Mouse (Mus musculus) 416B (cell line): Measurements from ENCODE around the gene Kif3b.
A peak's percentile ranks its signal among the peaks of the same experiment; 100 is the strongest.

Experiments
- DNase-seq: peaks from one replicate; pipeline ENCODE4 v3.0.0; 2011; ENCODE audit warnings: low read depth

Gene Kif3b

GRCm38 (mm10) chr2:153297771-153298170, 6.6 kb downstream of the Kif3b start:
- DNase-seq = no peak

GRCm38 (mm10) chr2:153298460-153298859, 7.2 kb downstream of the Kif3b start:
- no peak for DNase-seq

DNA sequence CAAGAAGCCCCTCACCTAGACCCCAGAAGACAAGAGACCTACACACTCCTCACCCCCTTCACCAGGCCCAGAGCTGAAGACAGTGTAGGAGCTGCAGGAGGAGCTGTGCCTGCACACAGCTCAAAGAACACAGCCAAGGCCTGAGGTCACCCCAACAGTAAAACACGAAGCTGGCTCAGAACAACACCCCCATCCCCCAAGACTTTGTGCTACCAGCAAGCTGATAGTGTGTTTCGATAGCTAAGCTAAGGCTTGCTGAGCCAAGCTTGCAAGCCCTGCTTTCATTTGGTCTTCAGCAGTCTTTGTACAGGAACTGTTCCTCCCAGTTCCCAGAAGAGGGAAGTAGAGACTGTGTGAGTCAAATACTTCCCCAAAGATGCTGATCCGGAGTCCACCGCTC, 7.7 kb downstream of the Kif3b start:
- DNase-seq = peak; percentile 29

GRCm38 (mm10) chr2:153301123-153301522, 9.9 kb downstream of the Kif3b start:
- no peak for DNase-seq

DNA sequence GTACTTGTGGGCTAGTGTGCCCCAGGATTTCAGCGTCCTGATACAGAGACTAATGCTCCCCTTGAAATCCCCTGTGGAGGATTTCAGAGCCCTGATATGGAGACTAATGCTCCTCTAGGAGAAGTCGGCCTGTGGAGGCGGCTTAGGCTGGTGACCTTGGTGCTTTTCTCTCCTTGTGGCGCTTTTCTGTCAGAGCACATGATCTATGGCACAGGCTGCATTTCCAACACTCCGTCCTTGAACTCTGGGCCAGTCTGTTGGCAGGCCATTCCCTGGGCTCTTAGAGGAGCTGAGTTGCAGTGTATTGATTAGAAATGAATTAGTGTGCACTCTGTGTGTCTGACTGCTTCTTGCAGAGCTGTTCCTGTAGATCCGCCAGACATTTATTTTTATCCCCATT, 14.0 kb downstream of the Kif3b start:
- DNase-seq = no peak

GRCm38 (mm10) chr2:153308586-153308985, 17.4 kb downstream of the Kif3b start:
- DNase-seq = no peak

DNA sequence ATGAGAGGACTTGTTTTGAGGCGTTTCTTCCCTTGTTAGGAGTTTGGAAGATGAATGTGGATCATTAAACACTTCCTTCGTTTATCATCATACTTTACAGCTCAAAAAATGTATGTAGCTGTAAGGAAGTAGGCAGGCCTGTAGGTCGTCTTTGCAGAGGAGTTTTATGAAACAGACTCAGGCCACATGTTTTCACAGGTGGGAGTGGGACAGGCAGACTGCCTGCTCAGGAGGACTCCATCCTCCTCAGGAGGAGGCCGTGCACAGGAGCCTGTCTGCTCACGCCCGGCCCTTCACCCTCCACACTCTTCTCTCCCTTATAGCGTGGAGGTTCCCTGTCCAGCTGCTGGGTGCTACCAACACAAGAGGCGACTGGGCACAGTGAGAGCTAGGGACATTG, 17.9 kb downstream of the Kif3b start:
- DNase-seq = no peak

DNA sequence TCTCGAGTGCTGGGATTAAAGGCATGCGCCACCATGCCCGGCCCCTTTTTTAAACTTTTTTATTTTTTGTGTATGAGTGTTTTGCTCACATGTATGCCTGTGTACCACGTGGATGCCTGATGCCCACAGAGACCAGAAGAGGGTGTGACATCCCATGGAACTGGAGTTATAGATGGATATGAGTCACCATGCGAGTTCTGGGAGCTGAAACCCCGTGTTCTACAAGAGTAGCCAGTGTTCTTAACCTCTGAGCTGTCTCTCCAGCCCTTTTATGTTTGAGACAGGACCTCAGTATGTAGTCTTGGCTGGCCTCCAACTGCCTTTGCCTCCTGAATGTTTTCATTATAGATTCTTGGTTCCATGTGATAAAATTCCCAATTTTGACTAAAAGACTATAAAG, 19.0 kb downstream of the Kif3b start:
- DNase-seq = peak; percentile 65

- peak; percentile 38 for DNase-seq
Observed at GRCm38 (mm10) chr2:153312884-153313283, 21.7 kb downstream of the Kif3b start.

DNA sequence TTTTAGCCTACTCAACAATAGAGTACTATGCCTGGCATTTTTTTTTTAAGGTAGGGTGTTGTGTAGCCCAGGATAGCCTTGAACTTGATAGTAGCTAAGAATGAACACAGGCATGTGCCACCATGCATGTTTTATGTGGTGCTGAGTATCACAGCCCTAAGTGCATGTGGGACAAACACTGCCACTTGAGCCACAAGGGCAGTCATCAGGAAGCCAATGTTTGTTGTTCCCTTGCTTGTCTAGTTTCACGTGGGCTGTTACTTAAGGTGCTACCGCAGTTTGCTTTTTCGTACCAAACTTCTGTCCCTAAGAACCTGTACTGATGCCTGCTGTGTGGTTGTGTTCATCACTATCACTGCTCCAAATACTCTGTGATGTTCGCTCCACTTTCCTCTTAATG, 27.2 kb downstream of the Kif3b start:
- DNase-seq = no peak

DNA sequence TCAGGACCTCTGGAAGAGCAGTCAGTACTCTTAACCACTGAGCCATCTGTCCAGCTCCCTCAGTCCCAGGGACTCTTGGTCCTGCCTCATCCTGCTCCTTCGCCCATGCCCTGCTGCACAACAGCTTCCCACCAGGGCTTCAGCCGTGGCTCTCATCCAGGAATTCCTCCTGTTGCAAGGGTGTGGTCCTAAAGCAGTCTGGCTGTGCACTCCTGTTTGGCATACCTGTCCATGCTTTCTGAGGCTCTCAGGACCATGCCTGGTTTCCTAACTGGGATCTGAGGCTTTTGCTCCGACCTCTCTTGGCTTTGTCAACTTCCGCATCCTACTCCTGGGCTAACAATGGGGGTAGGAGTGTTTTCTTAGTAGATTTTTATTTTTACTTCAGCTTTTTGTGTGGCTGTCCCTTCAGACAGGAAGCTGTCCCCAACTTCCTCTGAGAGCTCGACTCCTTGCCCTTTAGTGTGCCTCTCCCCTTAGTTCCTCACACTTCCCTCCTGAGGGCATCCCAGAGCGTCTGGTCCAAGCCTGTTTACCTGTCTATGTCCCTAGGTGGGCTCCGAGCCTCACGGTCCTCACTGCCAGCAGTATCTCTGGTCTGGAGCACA, 27.9 kb downstream of the Kif3b start:
- DNase-seq = no peak

DNA sequence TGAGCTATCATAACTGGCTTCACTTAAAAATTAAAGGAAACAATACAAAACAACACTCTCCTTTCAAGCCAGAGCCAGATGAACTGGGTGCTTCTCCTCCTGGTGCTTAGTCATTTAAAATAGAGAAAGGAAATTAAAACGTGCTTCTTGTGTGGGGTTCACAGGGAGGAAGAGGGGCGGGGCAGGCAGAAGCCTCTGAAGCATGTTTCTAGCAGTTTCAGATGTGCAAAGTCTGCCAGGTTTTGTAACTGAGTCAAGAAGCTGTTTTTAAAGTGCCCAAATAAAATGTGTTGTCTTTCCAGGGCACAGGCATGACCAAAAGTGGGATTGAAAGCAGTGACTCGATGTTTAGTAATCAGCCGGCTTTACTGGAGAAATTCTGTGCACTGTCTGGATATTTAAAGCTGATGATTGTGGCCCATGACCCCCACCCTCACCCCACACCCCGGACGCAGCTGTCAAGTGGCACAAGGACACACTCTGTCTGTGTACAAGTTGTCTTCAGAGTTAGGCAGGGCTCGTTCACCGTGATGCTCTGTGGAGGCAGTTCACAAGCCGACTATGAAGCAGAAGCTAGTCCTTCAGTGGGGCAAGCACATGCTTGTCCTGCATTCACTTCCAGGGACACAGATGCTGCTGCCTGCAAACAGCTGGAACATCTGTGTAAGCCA, 34.6 kb downstream of the Kif3b start:
- no peak for DNase-seq

- DNase-seq = no peak
Observed at GRCm38 (mm10) chr2:153332271-153332670, 41.1 kb downstream of the Kif3b start.

GRCm38 (mm10) chr2:153332981-153333380, 41.8 kb downstream of the Kif3b start:
- no peak for DNase-seq

DNA sequence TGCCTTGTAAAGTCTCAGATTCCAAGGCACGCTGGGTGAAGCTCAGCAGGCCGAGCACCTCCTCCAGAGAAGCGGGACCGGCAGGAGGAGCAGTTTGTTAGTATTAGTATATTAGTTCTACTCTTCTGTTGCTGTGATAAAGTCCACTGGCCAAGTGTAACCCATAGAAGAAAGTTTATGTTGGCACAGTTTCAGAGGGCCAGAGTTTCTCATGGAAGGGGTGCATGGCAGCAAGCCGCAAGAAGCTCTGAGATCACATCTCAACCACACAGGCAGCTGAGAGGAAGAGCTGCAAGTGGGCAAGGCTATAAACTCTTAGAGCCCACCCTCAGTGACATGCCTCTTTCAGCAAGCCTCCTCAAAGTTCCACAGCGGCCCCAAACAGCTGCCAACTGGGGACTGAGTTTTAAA, 42.6 kb downstream of the Kif3b start:
- peak; percentile 50 for DNase-seq

GRCm38 (mm10) chr2:153334281-153334680, 43.1 kb downstream of the Kif3b start:
- no peak for DNase-seq

- DNase-seq = peak; percentile 86
Observed at GRCm38 (mm10) chr2:153336117-153336516, 44.9 kb downstream of the Kif3b start.

DNA sequence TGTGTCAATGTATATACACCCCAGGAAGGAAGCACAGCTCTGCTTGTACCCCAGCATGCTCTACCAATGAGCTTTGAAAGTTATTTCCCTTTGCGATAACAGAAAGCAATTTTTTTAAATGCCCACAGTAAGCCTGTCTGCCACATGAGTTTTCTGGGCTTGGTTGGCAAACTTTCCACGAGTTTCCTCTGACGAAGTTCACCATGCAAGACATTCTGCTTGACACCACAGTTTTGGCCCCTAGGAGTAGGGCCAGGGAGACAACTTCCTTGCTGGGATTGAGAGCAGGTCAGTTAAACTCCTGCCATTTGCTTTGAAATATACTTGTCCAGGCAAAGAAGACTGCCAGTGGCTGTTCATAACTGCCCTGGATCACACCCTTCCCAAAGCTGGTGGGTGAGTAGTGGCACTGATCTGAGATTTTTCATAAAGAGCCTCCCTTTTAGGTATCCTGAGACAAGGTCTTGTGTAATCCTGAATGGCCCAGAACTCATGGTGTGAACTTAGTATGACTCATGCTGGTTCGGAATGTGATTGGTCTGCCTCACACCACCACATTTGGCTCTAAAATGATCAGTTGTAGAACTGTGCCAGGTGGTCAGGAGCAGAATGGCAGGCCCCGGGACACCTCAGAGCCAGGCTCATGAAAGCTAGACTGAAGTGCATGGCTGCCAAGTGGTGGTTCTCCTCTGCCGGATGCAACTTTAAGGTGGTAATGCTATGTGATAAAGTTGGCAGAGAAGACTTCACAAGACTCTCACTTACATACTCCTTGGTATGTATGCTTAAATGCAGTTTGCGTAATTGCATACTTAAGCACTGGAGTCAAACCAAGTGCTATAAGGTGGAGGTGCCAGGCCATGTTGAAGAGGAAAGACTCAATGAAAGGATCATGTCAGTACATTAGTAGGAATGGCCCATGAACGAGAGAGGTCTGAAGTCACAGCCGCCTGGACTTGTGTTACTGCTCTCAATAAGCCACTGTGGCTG, 47.4 kb downstream of the Kif3b start:
- DNase-seq = peak; percentile 65

DNA sequence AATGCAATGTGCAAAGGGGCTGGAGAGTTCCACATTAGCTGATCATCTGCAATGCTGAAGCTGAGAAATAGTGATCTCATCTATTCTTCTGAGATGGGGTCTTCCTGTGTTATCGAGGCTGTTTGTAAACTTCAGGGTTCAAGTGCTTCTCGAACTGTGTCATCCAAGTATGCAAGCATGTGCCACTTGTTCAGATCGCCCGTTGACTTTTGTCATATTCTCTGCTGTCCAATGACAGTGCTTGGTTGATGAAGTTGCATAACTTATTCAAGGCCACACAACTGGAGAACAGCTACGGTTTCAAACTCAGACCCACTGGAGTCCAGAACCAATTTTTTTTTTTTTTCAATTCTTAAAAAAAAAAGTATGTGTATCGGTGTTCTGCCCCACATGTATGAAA, 51.0 kb downstream of the Kif3b start:
- DNase-seq = peak; percentile 51

GRCm38 (mm10) chr2:153342602-153343001, 51.4 kb downstream of the Kif3b start:
- DNase-seq = peak; percentile 45

DNA sequence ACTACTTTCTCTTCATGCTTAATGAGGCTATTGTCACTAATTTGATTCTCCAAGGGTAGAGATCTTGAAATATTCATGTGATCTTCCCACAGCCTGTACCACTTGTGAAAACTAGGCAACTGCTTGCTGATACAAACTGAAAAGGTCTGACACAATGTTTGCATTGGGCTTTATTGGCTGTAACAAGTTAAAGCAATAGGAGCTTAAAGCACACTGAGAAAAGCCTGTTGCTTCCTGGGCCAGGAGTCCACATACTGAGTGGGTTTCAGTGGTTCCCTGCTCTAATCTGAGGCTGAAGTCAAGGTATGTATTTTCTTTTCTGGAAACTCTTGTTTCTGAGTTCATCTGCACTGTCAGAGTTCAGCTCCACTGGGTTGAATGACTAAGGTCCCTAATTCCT, 52.0 kb downstream of the Kif3b start:
- DNase-seq = no peak

DNA sequence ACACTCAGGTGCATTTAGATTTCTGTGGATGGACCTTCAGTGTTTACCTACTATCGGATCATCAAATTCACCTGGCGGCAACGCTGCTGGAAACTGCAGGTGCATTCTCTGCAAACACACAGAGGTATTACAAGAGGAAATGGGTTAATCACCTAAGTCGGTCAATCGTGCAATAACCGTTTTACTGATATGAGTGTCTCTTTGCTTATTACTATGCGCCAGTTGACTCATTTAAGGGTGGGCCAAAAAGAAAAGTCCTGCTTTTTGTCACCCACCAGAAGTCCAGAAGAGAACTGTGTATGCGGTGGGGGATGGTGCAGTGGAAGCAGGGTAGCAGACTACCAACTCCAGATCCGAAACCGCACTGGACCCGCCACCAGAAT, 53.8 kb downstream of the Kif3b start:
- DNase-seq = no peak
